Mouse (Mus musculus): ENCODE results near the gene Cnot6.

The Cnot6 gene

GRCm38 (mm10) chr11:49713336-49714334 lies 1.1 kb upstream of the Cnot6 start:
- DNase-seq (ENCODE audit: low read depth, low spot score): no peak

- DNase-seq (ENCODE audit: low read depth, low spot score): peak; percentile 64
Observed at GRCm38 (mm10) chr11:49711981-49712554, 455 bp downstream of the Cnot6 start.

- DNase-seq (ENCODE audit: low read depth, low spot score): no peak
Observed at GRCm38 (mm10) chr11:49710664-49711063, 1.9 kb downstream of the Cnot6 start.

GRCm38 (mm10) chr11:49707834-49708233 lies 4.7 kb downstream of the Cnot6 start:
- DNase-seq (ENCODE audit: low read depth, low spot score): no peak

GRCm38 (mm10) chr11:49704804-49705203 lies 7.7 kb downstream of the Cnot6 start:
- DNase-seq (ENCODE audit: low read depth, low spot score): no peak

- DNase-seq (ENCODE audit: low read depth, low spot score): no peak
Observed at GRCm38 (mm10) chr11:49702014-49702413, 10.5 kb downstream of the Cnot6 start.

GRCm38 (mm10) chr11:49699079-49699478 lies 13.4 kb downstream of the Cnot6 start:
- DNase-seq (ENCODE audit: low read depth, low spot score): no peak

- no peak for DNase-seq (ENCODE audit: low read depth, low spot score)
Observed at GRCm38 (mm10) chr11:49697779-49698178, 14.7 kb downstream of the Cnot6 start.

- DNase-seq (ENCODE audit: low read depth, low spot score): peak; percentile 39
Observed at GRCm38 (mm10) chr11:49696472-49696871, 16.1 kb downstream of the Cnot6 start.

- no peak for DNase-seq (ENCODE audit: low read depth, low spot score)
Observed at GRCm38 (mm10) chr11:49695695-49696094, 16.8 kb downstream of the Cnot6 start.

- DNase-seq (ENCODE audit: low read depth, low spot score): no peak
Observed at GRCm38 (mm10) chr11:49695013-49695412, 17.5 kb downstream of the Cnot6 start.

GRCm38 (mm10) chr11:49684237-49684973 lies 28.1 kb downstream of the Cnot6 start:
- no peak for DNase-seq (ENCODE audit: low read depth, low spot score)

- no peak for DNase-seq (ENCODE audit: low read depth, low spot score)
Observed at GRCm38 (mm10) chr11:49673433-49673832, 39.1 kb downstream of the Cnot6 start.

GRCm38 (mm10) chr11:49665462-49665861 lies 47.1 kb downstream of the Cnot6 start:
- peak; percentile 15 for DNase-seq (ENCODE audit: low read depth, low spot score)

- DNase-seq (ENCODE audit: low read depth, low spot score): no peak
Observed at GRCm38 (mm10) chr11:49664262-49665140, 48.0 kb downstream of the Cnot6 start.

GRCm38 (mm10) chr11:49663310-49663709 lies 49.2 kb downstream of the Cnot6 start, which contains the start of gene Scgb3a1:
TSS of gene Scgb3a1 (plus strand) at chr11:49663610.
- DNase-seq (ENCODE audit: low read depth, low spot score): no peak

GRCm38 (mm10) chr11:49662292-49662780 lies 50.2 kb downstream of the Cnot6 start:
- DNase-seq (ENCODE audit: low read depth, low spot score): no peak

- DNase-seq (ENCODE audit: low read depth, low spot score): no peak
Observed at GRCm38 (mm10) chr11:49659470-49659799, 53.1 kb downstream of the Cnot6 start.

GRCm38 (mm10) chr11:49658791-49659469 lies 53.6 kb downstream of the Cnot6 start:
- DNase-seq (ENCODE audit: low read depth, low spot score): peak; percentile 47

GRCm38 (mm10) chr11:49658065-49658464 lies 54.5 kb downstream of the Cnot6 start:
- no peak for DNase-seq (ENCODE audit: low read depth, low spot score)

Data from CD4-positive helper T cell, adult 2 months (primary cell).